Mouse (Mus musculus): ENCODE measurements around the gene Zdhhc12. TPM values are rescaled to one million over a fixed set of nuclear protein-coding genes. Genes with fewer than 3 reads are reported as not detected.

The Zdhhc12 gene
- polyA plus RNA-seq, 1 experiment, result 19.5 TPM

GRCm38 (mm10) chr2:30067031-30067888 is 26.2 kb downstream of the Zdhhc12 start:
- no peak overlapping the region for H3K27ac ChIP-seq (ENCODE audit: insufficient read depth, low read length)
- H3K4me1 ChIP-seq (ENCODE audit: control insufficient read depth, insufficient read depth, low read length), result peaks cover 5% of the 10 kb centered on the region
- peak overlapping the region; percentile 88 for H3K4me3 ChIP-seq (ENCODE audit: insufficient read depth, low read length)
- no peak for TF ChIP-seq CTCF (IDR thresholded peaks at IDR 0.05; ENCODE audit: extremely low read depth, insufficient read depth, low read length)
- no peak for TF ChIP-seq POLR2A (IDR thresholded peaks at IDR 0.05; ENCODE audit: extremely low read depth, insufficient read depth, low read length)

GRCm38 (mm10) chr2:30066046-30066901 is 27.2 kb downstream of the Zdhhc12 start:
- Histone ChIP-seq H3K4me3 (ENCODE audit: insufficient read depth, low read length) (peak overlapping the region; percentile 88), H3K27ac (ENCODE audit: insufficient read depth, low read length) (peak overlapping the region; percentile 99; the same call in 1 of the 2 replicates), H3K4me1 (ENCODE audit: control insufficient read depth, insufficient read depth, low read length) (peaks cover 5% of the 10 kb centered on the region)
- TF ChIP-seq CTCF (IDR thresholded peaks at IDR 0.05; ENCODE audit: extremely low read depth, insufficient read depth, low read length) (no peak), POLR2A (IDR thresholded peaks at IDR 0.05; ENCODE audit: extremely low read depth, insufficient read depth, low read length) (peak; percentile 56)

GRCm38 (mm10) chr2:30064298-30064697 is 29.1 kb downstream of the Zdhhc12 start:
- TF ChIP-seq POLR2A (IDR thresholded peaks at IDR 0.05; ENCODE audit: extremely low read depth, insufficient read depth, low read length) (no peak), CTCF (IDR thresholded peaks at IDR 0.05; ENCODE audit: extremely low read depth, insufficient read depth, low read length) (no peak)
- Histone ChIP-seq H3K4me3 (ENCODE audit: insufficient read depth, low read length) (no peak overlapping the region), H3K27ac (ENCODE audit: insufficient read depth, low read length) (no peak overlapping the region), H3K4me1 (ENCODE audit: control insufficient read depth, insufficient read depth, low read length) (peaks cover 5% of the 10 kb centered on the region)

GRCm38 (mm10) chr2:30063791-30064190 is 29.7 kb downstream of the Zdhhc12 start:
- H3K4me1 ChIP-seq (ENCODE audit: control insufficient read depth, insufficient read depth, low read length), result peaks cover 5% of the 10 kb centered on the region

GRCm38 (mm10) chr2:30063235-30063634 is 30.2 kb downstream of the Zdhhc12 start:
- Histone ChIP-seq H3K4me1 (ENCODE audit: control insufficient read depth, insufficient read depth, low read length) (peaks cover 5% of the 10 kb centered on the region), H3K27ac (ENCODE audit: insufficient read depth, low read length) (no peak overlapping the region), H3K4me3 (ENCODE audit: insufficient read depth, low read length) (peak overlapping the region; percentile 39)
- TF ChIP-seq CTCF (IDR thresholded peaks at IDR 0.05; ENCODE audit: extremely low read depth, insufficient read depth, low read length) (no peak), POLR2A (IDR thresholded peaks at IDR 0.05; ENCODE audit: extremely low read depth, insufficient read depth, low read length) (no peak)

More at GRCm38 (mm10) chr2:30063791-30064190, 29.7 kb downstream of the Zdhhc12 start:
- Histone ChIP-seq H3K27ac (ENCODE audit: insufficient read depth, low read length) (no peak overlapping the region), H3K4me3 (ENCODE audit: insufficient read depth, low read length) (no peak overlapping the region)
- no peak for TF ChIP-seq CTCF (IDR thresholded peaks at IDR 0.05; ENCODE audit: extremely low read depth, insufficient read depth, low read length)
- TF ChIP-seq POLR2A (IDR thresholded peaks at IDR 0.05; ENCODE audit: extremely low read depth, insufficient read depth, low read length), result no peak

GRCm38 (mm10) chr2:30062249-30063093 is 31.0 kb downstream of the Zdhhc12 start:
- peak overlapping the region; percentile 39 for H3K4me3 ChIP-seq (ENCODE audit: insufficient read depth, low read length)
- peaks cover 3% of the 10 kb centered on the region; the same call in 1 of the 2 replicates for H3K4me1 ChIP-seq (ENCODE audit: control insufficient read depth, insufficient read depth, low read length)
- no peak overlapping the region for H3K27ac ChIP-seq (ENCODE audit: insufficient read depth, low read length)
- TF ChIP-seq CTCF (IDR thresholded peaks at IDR 0.05; ENCODE audit: extremely low read depth, insufficient read depth, low read length) (no peak), POLR2A (IDR thresholded peaks at IDR 0.05; ENCODE audit: extremely low read depth, insufficient read depth, low read length) (0 out of 2 replicates have a peak, but pooled peaks have one; percentile 44)

GRCm38 (mm10) chr2:30061215-30062166 is 32.0 kb downstream of the Zdhhc12 start:
- H3K4me3 ChIP-seq (ENCODE audit: insufficient read depth, low read length), result peak overlapping the region; percentile 39
- H3K27ac ChIP-seq (ENCODE audit: insufficient read depth, low read length), result no peak overlapping the region
- H3K4me1 ChIP-seq (ENCODE audit: control insufficient read depth, insufficient read depth, low read length), result peaks cover 3% of the 10 kb centered on the region; the same call in 1 of the 2 replicates
- TF ChIP-seq CTCF (IDR thresholded peaks at IDR 0.05; ENCODE audit: extremely low read depth, insufficient read depth, low read length) (no peak), POLR2A (IDR thresholded peaks at IDR 0.05; ENCODE audit: extremely low read depth, insufficient read depth, low read length) (no peak)

- Histone ChIP-seq H3K4me1 (ENCODE audit: control insufficient read depth, insufficient read depth, low read length) (peaks cover 3% of the 10 kb centered on the region; the same call in 1 of the 2 replicates), H3K4me3 (ENCODE audit: insufficient read depth, low read length) (no peak overlapping the region), H3K27ac (ENCODE audit: insufficient read depth, low read length) (no peak overlapping the region)
- TF ChIP-seq CTCF (IDR thresholded peaks at IDR 0.05; ENCODE audit: extremely low read depth, insufficient read depth, low read length) (no peak), POLR2A (IDR thresholded peaks at IDR 0.05; ENCODE audit: extremely low read depth, insufficient read depth, low read length) (no peak)
These were observed 35.0 kb downstream of the Zdhhc12 start for GRCm38 (mm10) chr2:30058418-30058817.
